Mouse (Mus musculus) left cerebral cortex, postnatal 14 days (tissue): Measurements from ENCODE around the gene Olfr402. TPM values are rescaled to one million over a fixed set of nuclear protein-coding genes. Genes with fewer than 3 reads are reported as not detected.
"Not testable (repeated sequence)": the region's sequence is repeated elsewhere in the genome, so short reads cannot be mapped to it uniquely, and the experiment has no call there.

Experiments
- DNase-seq, 2 experiments: peaks; one replicate each; pipeline ENCODE4 v3.0.0; 2021 to 2022; ENCODE audit warnings: low spot score in 2 of 2, mixed read lengths in 1 of 2
- intact Hi-C: fragments of 180-260 bp; cut with DNase I; formaldehyde crosslinking; loops from one replicate; pipeline ENCODE4 v1.15.1; 2025
- long read RNA-seq, 2 experiments: library from polyadenylated mRNA; stranded (forward); transcript quantifications; one replicate each; pipeline ENCODE4 v2.0.0; 2021
- total RNA-seq, 2 experiments: library from RNA; stranded (reverse); gene quantifications; 2 replicates each; pipeline ENCODE4 v1.2.3; 2021

The Olfr402 gene
- not detected for total RNA-seq
- long read RNA-seq, experiment 1, result 0 reads
- long read RNA-seq, experiment 2, result 0 reads

DNA sequence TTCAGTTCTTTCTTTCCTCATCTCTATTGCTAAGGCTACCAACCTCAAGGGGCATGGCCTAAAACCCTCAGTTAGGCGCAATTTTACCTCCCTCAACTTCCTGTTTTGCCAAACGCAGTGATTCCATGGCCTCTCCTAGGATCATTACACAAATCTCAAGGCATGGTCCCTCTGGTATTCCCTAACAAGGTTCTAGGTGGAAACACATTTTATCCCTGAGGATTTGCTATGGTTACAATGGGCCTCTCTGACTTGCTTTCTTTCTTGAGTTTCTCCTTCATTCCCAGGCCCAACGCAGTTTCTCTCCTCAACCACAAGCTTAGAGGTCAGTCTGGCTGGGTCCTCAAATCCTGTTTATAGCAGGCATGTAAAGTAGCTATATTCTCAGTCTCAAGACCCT, at the start of gene Olfr402:
Gene Olfr402 (plus strand): TSS at position 301 of the 400 bp plus-strand sequence.
- DNase-seq, result no peak
- intact Hi-C loops, result no loop called here

DNA sequence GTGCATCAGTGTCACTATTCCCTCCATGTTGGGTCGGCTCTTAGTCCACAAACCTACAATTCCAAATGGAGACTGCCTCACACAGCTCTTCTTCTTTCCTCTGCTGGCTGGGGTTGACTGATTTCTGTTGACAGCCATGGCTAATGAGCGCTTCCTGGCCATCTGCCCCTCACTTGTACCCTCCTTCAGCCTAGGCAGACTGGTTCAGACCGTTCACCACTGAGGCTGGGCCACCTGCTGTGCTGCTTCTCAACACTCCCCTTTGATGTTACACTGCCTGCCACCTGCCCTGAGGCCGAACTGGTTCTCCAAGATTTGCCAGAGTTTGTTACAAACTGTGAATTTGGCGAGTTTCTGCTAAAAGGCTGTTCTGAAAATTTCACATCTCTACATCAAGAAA, 48.3 kb upstream of the Olfr402 start:
- intact Hi-C loops, result no loop called here
- DNase-seq, result no peak

DNA sequence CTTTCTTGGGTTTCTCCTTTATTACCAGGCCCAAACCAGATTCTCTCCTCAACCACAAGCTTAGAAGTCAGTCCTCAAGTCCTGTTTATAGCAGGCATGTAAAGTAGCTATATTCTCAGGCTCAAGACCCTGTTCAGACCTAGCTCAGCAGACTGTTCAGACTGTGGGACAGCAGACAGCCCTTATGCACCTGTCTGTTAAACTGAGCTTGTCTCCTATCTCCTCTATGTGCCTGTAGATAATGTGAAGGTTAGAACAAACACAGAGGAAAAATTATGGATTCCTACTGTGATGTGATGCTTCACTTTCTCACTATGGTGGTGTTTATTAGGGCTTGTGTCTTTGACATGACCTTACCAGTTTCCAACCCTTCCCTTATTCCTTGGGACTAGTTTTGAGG, 39.9 kb upstream of the Olfr402 start, which contains the start of gene Olfr401:
Gene Olfr401 (plus strand): TSS at position 301 of the 400 bp plus-strand sequence.
- DNase-seq, result no peak

DNA sequence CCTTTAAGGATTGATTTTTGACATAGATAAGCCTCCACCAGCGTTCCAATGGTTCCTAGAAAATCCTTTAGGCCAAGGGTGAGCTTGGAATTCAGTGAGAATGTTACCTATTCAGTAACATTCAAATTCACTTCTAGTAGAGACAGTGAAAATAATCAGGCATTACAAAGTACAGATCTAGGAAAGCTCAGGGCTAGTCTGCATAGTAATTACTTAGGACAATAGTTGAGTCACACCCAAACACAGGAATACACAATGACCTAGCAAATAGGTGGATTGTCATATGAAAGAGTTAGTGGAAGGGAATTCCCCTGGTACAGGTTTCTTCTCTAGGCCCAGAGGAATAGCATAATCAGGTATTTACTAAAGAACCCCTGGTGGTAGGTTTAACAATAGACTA, 13.3 kb upstream of the Olfr402 start:
- intact Hi-C loops, DNase-seq: not testable (repeated sequence)

More for the DNA sequence above, 39.9 kb upstream of the Olfr402 start, which contains the start of gene Olfr401:
- intact Hi-C loops, result no loop called here

DNA sequence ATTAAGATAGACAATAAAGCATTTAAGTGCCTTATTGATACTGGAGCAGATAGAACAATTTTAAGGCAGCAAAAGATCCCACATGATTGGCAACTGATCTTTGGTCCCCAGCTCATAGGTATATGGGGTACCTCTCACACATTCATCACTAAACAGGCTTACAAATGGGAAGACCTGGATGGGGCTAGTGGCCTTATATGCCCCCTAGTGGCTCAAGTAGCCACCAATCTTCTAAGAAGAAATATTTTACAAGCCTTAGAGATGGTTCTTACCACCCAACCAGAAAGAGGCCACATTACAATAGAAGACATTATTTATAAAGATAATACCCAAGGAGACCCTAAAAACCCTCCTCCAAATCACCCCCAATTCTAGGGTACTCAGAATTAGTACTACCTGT, 7.5 kb upstream of the Olfr402 start:
- DNase-seq, result no peak
- intact Hi-C loops, result no loop called here

DNA sequence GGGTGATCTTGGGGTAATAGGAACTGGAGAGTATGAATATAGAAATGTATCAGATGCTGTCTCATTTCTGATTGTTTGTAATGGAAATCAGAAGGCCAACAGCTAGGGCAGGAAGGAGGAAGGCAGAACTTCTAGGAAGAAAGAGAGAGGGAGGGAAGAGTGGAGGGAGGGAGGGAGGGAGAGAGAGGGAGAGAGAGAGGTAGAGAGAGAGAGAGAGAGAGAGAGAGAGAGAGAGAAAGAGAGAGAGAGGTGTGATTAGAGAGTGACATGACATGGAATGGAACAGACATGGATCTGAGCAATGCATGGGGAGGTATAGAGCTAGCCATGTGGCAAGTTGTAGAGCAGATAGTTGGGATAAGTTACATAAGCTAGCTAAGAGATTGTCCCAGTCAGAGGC, 15.4 kb downstream of the Olfr402 start:
- no peak for DNase-seq
- intact Hi-C loops, result no loop called here

DNA sequence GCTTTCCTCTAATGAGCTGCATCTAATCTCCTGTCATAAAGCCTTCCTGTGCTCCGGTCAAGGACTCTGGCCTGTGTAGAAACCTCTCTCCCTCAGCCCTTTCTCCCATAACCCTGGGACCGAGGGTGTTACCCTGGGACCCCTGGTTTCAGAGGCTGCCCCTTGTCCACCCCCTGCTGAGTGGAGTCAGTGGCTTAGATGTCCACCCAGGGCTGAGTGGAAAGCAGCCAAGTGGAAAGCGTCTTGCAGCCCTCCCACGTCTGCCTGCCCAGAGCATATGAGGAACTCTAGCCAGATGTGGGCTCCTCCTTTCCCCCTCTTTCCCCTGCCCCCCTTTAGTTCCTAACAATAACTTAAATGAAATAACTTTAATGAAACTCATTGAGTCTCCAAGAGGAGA, 29.8 kb downstream of the Olfr402 start:
- intact Hi-C loops, result no loop called here
- no peak for DNase-seq

DNA sequence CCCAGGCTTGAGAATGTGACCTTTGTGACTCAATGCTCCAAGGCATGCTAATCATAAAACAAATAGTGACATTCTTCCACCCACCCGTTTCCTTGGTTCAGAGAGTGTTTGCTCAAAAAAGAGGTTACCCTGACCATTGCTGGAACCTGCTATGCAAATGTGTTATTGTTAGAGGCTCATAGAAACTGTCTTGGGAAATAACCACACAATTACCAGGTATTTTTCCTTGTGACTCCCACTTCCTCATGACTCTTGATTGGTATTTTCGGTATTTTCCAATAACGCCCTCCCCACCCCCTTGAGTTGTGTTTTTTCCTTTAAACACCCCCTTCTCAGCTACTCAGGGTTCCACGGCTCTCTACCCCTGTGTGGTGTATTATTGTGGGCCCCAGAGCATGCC, 30.4 kb downstream of the Olfr402 start:
- DNase-seq, result no peak
- intact Hi-C loops, result no loop called here

DNA sequence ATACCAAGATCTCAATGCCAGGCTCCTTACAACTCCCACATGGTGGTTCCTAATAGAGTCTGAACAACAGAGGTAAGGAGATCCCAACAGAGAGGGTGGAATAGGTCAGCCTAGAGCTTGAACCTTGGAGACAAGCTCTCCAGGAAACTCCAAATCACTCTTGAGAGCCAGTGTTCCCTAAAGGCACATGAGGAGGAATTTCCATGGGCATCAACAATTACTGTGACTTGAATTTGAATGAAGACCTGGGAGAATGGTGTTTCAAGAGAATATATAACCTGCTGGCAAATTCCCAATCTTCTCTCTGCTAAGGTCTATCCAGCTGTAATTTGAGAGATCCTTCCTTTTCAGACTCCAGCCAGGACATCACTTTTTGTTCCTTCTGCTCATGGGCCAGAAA, 32.6 kb downstream of the Olfr402 start, which contains the start of gene Olfr403:
Gene Olfr403 (plus strand): TSS at position 301 of the 400 bp plus-strand sequence.
- intact Hi-C loops, result no loop called here
- no peak for DNase-seq

Other genes with a start within 250 kb of the Olfr402 start
- gene Olfr395, start 244.2 kb upstream of the Olfr402 start, total RNA-seq, result not detected
- gene Olfr23, start 216.9 kb upstream of the Olfr402 start, total RNA-seq, result not detected
- gene Olfr397, start 192.7 kb upstream of the Olfr402 start, total RNA-seq, result not detected
- not detected for gene Olfr398, start 163.1 kb upstream of the Olfr402 start, total RNA-seq
- not detected for gene Olfr139, start 97.0 kb upstream of the Olfr402 start, total RNA-seq
- gene Olfr399, start 96.9 kb upstream of the Olfr402 start, total RNA-seq, result not detected
- gene Zfp616, start 83.6 kb upstream of the Olfr402 start, total RNA-seq, result not detected
- not detected for gene Olfr401, start 39.8 kb upstream of the Olfr402 start, total RNA-seq
- gene Olfr403, start 32.7 kb downstream of the Olfr402 start, total RNA-seq, result not detected
- not detected for gene Olfr43, start 57.9 kb downstream of the Olfr402 start, total RNA-seq
- not detected for gene Olfr406, start 106.3 kb downstream of the Olfr402 start, total RNA-seq
- gene Olfr59, start 130.2 kb downstream of the Olfr402 start, total RNA-seq, result not detected
- gene Olfr410, start 184.5 kb downstream of the Olfr402 start, total RNA-seq, result not detected
- not detected for gene Olfr411, start 199.1 kb downstream of the Olfr402 start, total RNA-seq
- gene Olfr412, start 208.5 kb downstream of the Olfr402 start, total RNA-seq, result not detected